Mouse (Mus musculus): ENCODE results near the gene Etfb. TPM values are rescaled to one million over a fixed set of nuclear protein-coding genes. Genes with fewer than 3 reads are reported as not detected.
"Not testable (repeated sequence)": the region's sequence is repeated elsewhere in the genome, so short reads cannot be mapped to it uniquely, and the experiment has no call there.

The Etfb gene
- 214 TPM for polyA plus RNA-seq (2021)

- peak; percentile 88 for DNase-seq (ENCODE audit: low read depth, low spot score)
- peak; percentile 90 for ATAC-seq
- ChIA-PET CTCF (interaction anchor here (0.8 to 2.2 kb wide), 4 partner anchors 9 to 22 kb away, joined by 3 to 11 read pairs (median 4); no protein-coding TSS in a partner anchor), POLR2A (interaction anchor here (1.2 kb wide), 1 partner anchor 13 kb away, joined by 4 read pairs; no protein-coding TSS in a partner anchor)
- in situ Hi-C loops (cut with MboI; ENCODE audit: low pct_unique_long_range_greater_than_20kb) = loop anchor here (10.0 kb wide), 1 partner anchor 129 kb away; the partner anchor contains the start of gene Zfp715
- H3K27me3 ChIP-seq = no peaks in the 10 kb centered on the region
- TF ChIP-seq CTCF (IDR thresholded peaks at IDR 0.05) = no peak
These were observed at the start of gene Etfb, which contains the start of gene Gm45233 for GRCm38 (mm10) chr7:43443917-43444293. TSS of gene Etfb (plus strand) at chr7:43444083. TSS of gene Gm45233 (plus strand) at chr7:43444128.

- POLR2A ChIA-PET = no interaction called here
- H3K27me3 ChIP-seq = no peaks in the 10 kb centered on the region
- CTCF ChIA-PET = interaction anchor here (0.9 kb wide), 1 partner anchor 17 kb away, joined by 3 read pairs; no protein-coding TSS in a partner anchor
- no peak for TF ChIP-seq CTCF (IDR thresholded peaks at IDR 0.05)
- DNase-seq (ENCODE audit: low read depth, low spot score) (peak; percentile 49), ATAC-seq (peak; percentile 91)
- in situ Hi-C loops (cut with MboI; ENCODE audit: low pct_unique_long_range_greater_than_20kb) = no loop called here
These were observed 44.4 kb upstream of the Etfb start for GRCm38 (mm10) chr7:43399501-43399900.

GRCm38 (mm10) chr7:43402718-43403117, 41.2 kb upstream of the Etfb start:
- TF ChIP-seq CTCF (IDR thresholded peaks at IDR 0.05) = no peak
- no peaks in the 10 kb centered on the region for H3K27me3 ChIP-seq
- in situ Hi-C loops (cut with MboI; ENCODE audit: low pct_unique_long_range_greater_than_20kb) = no loop called here

GRCm38 (mm10) chr7:43407573-43407972, 36.3 kb upstream of the Etfb start:
- DNase-seq (ENCODE audit: low read depth, low spot score) (no peak), ATAC-seq (no peak)
- no peak for TF ChIP-seq CTCF (IDR thresholded peaks at IDR 0.05)
- POLR2A ChIA-PET = no interaction called here
- H3K27me3 ChIP-seq = no peaks in the 10 kb centered on the region
- in situ Hi-C loops (cut with MboI; ENCODE audit: low pct_unique_long_range_greater_than_20kb) = no loop called here
- CTCF ChIA-PET = no interaction called here

More at GRCm38 (mm10) chr7:43402718-43403117, 41.2 kb upstream of the Etfb start:
- DNase-seq (ENCODE audit: low read depth, low spot score) = no peak
- ChIA-PET CTCF (interaction anchor here (1.3 kb wide), 1 partner anchor 10 kb away, joined by 4 read pairs; no protein-coding TSS in a partner anchor), POLR2A (no interaction called here)
- no peak for ATAC-seq

- no peak for ATAC-seq
- in situ Hi-C loops (cut with MboI; ENCODE audit: low pct_unique_long_range_greater_than_20kb) = no loop called here
- CTCF ChIA-PET = no interaction called here
- H3K27me3 ChIP-seq = no peaks in the 10 kb centered on the region
- POLR2A ChIA-PET = no interaction called here
- DNase-seq (ENCODE audit: low read depth, low spot score) = no peak
- TF ChIP-seq CTCF (IDR thresholded peaks at IDR 0.05) = no peak
These were observed 35.7 kb upstream of the Etfb start, which contains the start of gene Siglecg for GRCm38 (mm10) chr7:43408131-43408553. TSS of gene Siglecg (plus strand) at chr7:43408204.

GRCm38 (mm10) chr7:43409084-43409483, 34.8 kb upstream of the Etfb start:
- ATAC-seq = peak; percentile 81
- ChIA-PET CTCF (interaction anchor here (1.0 kb wide), 1 partner anchor 14 kb away, joined by 5 read pairs; no protein-coding TSS in a partner anchor), POLR2A (interaction anchor here (0.6 kb wide), 1 partner anchor 11 kb away, joined by 3 read pairs; no protein-coding TSS in a partner anchor)
- no peak for DNase-seq (ENCODE audit: low read depth, low spot score)
- in situ Hi-C loops (cut with MboI; ENCODE audit: low pct_unique_long_range_greater_than_20kb) = no loop called here
- H3K27me3 ChIP-seq = no peaks in the 10 kb centered on the region
- no peak for TF ChIP-seq CTCF (IDR thresholded peaks at IDR 0.05)

- ATAC-seq; in situ Hi-C loops (cut with MboI; ENCODE audit: low pct_unique_long_range_greater_than_20kb); H3K27me3 ChIP-seq; DNase-seq (ENCODE audit: low read depth, low spot score): not testable (repeated sequence)
- ChIA-PET POLR2A (interaction anchor here (0.6 kb wide), 1 partner anchor 110 kb away, joined by 3 read pairs; no protein-coding TSS in a partner anchor), CTCF (interaction anchor here (1.5 to 1.6 kb wide), 2 partner anchors 9 to 11 kb away, joined by 4 to 6 read pairs; no protein-coding TSS in a partner anchor)
These were observed 32.2 kb upstream of the Etfb start for GRCm38 (mm10) chr7:43411724-43412123.

GRCm38 (mm10) chr7:43417298-43417697, 26.6 kb upstream of the Etfb start:
- in situ Hi-C loops (cut with MboI; ENCODE audit: low pct_unique_long_range_greater_than_20kb) = no loop called here
- TF ChIP-seq CTCF (IDR thresholded peaks at IDR 0.05) = no peak
- ATAC-seq (no peak), DNase-seq (ENCODE audit: low read depth, low spot score) (no peak)
- ChIA-PET POLR2A (no interaction called here), CTCF (interaction anchor here (1.5 kb wide), 1 partner anchor 18 kb away, joined by 3 read pairs; no protein-coding TSS in a partner anchor)
- H3K27me3 ChIP-seq = no peaks in the 10 kb centered on the region

GRCm38 (mm10) chr7:43422995-43423617, 20.8 kb upstream of the Etfb start:
- POLR2A ChIA-PET = interaction anchor here (0.7 to 0.8 kb wide), 2 partner anchors 20 to 918 kb away, joined by 3 read pairs; partner anchors contain the start of gene Zfp141
- DNase-seq (ENCODE audit: low read depth, low spot score) (no peak), ATAC-seq (peak; percentile 98)
- no peaks in the 10 kb centered on the region for H3K27me3 ChIP-seq
- in situ Hi-C loops (cut with MboI; ENCODE audit: low pct_unique_long_range_greater_than_20kb) = no loop called here
- CTCF ChIA-PET = interaction anchor here (0.6 to 3.4 kb wide), 15 partner anchors 8 to 114 kb away, joined by 3 to 17 read pairs (median 5); partner anchors contain the start of genes Etfb, Gm45233, Nkg7 and Vsig10l
- TF ChIP-seq CTCF (IDR thresholded peaks at IDR 0.05) = peak; percentile 95

GRCm38 (mm10) chr7:43423991-43424625, 19.8 kb upstream of the Etfb start:
- POLR2A ChIA-PET = interaction anchor here (0.6 to 1.1 kb wide), 5 partner anchors 8 to 919 kb away, joined by 3 to 4 read pairs (median 3); partner anchors contain the start of gene Zfp141
- no peak for TF ChIP-seq CTCF (IDR thresholded peaks at IDR 0.05)
- ATAC-seq = no peak
- H3K27me3 ChIP-seq = no peaks in the 10 kb centered on the region
- DNase-seq (ENCODE audit: low read depth, low spot score) = no peak
- CTCF ChIA-PET = interaction anchor here (0.7 to 3.4 kb wide), 6 partner anchors 16 to 119 kb away, joined by 3 to 17 read pairs (median 8); partner anchors contain the start of genes Etfb and Gm45233
- in situ Hi-C loops (cut with MboI; ENCODE audit: low pct_unique_long_range_greater_than_20kb) = no loop called here
